Mouse (Mus musculus): Measurements from ENCODE around the gene Ankrd49. TPM values are rescaled to one million over a fixed set of nuclear protein-coding genes. Genes with fewer than 3 reads are reported as not detected.
A peak's percentile ranks its signal among the peaks of the same experiment; 100 is the strongest.

Ankrd49 gene
- 1 to 10 TPM; 6.1 to 6.5 TPM for total RNA-seq (2021)
- long read RNA-seq, experiment 1, partial matches to known transcripts: 0 of 1 reads
- long read RNA-seq, experiment 1, other reads (novel, unspliced or antisense): 0 of 1 reads
- long read RNA-seq, experiment 2, partial matches to known transcripts: 0 of 4 reads
- long read RNA-seq, experiment 2, other reads (novel, unspliced or antisense): 1 of 4 reads

DNA sequence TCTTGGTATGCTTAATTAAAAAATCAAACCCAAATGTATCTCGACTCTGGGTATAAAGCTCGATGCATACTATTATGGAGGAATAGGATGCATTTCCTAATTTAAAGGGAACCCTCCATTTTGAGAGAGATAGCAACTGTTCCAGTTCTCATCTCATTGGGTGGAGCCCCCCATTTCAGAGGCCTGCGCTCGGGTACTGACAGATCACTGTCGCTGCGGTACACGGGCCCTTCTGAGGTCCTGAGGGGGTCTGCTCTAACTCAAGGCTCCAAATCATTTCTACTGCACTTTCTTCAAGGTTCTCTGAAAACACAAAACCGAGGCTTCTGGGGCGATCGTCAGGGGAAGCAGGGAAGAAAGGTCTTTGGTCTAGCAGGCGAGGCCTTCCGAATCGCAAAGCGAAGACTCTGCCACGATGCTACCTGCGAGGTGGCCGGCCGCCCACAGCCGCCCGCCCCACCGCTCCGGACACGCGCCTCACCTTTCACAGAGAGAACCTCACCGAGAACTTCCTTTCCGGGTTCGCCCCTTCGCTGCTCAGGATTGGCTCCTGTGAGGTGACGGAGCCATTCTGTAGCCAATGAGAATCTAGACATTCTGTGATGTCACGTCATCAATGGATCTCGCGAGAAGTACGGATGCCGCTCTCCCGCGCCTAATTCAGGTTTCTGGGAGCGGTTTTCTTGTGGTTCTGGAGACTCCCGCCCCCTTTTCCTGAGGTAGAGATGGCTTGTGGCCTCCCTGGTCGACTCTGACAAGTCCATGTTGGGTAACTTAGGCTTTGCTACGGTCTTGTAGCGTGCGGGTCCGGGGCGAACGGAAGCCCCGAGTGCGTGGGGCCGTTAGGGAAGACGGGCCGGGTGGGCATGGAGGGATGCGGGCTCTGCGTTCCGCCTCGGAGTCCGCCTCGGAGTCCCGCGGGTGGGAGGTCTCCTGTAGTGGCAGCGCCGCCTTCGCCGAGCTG, at the start of gene Ankrd49, which contains the start of gene Mre11a:
TSS of gene Ankrd49 (minus strand) at position 818 of the 964 bp plus-strand sequence.
TSS of gene Mre11a (plus strand) at position 616 of the 964 bp plus-strand sequence.
- intact Hi-C loops (cut with DNase I): loop anchor here (5.0 kb wide), 1 partner anchor 282 kb away; the partner anchor contains the start of genes Cwc15 and Kdm4d
- peak; percentile 84 to 85 for DNase-seq

DNA sequence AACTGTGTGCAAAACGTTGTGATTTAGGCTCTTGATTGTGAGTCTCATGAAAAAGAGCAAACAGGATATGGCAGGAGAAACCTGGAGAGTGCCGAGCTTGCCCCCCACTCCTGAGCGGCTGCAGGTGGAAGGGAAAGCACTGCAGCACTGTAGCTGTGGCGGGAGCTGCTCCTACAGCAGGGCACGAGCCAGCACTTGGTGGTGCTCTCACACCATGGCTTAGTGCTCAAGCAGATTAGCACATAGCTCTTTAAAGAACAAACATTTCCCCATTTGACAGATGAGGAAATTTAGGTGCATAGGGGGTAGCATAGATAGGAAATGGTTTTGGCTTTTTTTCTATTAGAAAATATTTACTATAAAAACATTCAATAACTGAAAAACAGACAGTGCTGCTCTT, 47.4 kb upstream of the Ankrd49 start:
- no peak for DNase-seq
- intact Hi-C loops (cut with DNase I): no loop called here

GRCm38 (mm10) chr9:14827875-14828274, 43.2 kb upstream of the Ankrd49 start:
- intact Hi-C loops (cut with DNase I): no loop called here
- no peak for DNase-seq

- DNase-seq: no peak
- intact Hi-C loops (cut with DNase I): no loop called here
Measured at GRCm38 (mm10) chr9:14824840-14825239, 40.2 kb upstream of the Ankrd49 start.

- no peak for DNase-seq
- intact Hi-C loops (cut with DNase I): no loop called here
Measured at GRCm38 (mm10) chr9:14821396-14821795, 36.7 kb upstream of the Ankrd49 start.

DNA sequence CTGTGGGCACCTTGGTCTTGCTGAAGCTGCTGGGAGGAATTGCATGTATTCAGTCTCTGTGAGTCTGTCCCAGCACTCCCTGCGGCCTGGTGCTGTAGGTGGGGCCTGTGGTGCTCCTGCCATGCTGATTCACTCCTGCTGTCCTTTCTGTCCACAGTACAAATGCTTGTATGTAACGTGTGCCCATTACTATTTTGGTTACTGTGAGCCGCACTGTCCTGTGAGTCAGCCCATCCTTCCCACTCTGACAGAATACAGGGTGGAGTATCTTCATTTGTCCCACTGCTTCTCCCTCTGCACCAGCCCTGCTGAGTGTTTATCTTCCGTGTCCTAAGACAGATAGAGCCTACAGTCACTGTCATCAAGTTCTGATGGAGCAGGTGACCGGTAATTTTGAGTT, 25.5 kb upstream of the Ankrd49 start:
- no peak for DNase-seq
- intact Hi-C loops (cut with DNase I): no loop called here

DNA sequence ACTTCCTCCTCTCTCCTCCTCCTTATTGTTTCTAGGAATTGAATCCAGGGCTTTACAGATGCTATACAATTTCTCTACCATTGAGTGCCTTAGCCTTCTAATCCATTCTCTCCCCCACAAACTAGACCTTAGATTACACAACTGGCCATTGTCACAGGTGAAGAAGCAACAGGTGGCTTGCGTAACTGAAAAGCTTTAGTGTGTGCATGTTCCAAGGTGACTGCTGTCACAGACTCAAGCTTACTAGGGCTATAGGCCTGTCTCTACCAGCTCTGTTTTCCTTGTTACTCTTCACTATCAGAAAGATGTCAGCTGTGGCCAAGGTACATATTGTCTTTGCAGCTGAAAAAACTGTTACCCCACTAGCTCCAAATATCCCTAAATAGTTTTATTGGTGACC, 22.1 kb upstream of the Ankrd49 start:
- DNase-seq: no peak
- intact Hi-C loops (cut with DNase I): no loop called here

GRCm38 (mm10) chr9:14805714-14806113, 21.1 kb upstream of the Ankrd49 start:
- intact Hi-C loops (cut with DNase I): no loop called here
- no peak for DNase-seq

DNA sequence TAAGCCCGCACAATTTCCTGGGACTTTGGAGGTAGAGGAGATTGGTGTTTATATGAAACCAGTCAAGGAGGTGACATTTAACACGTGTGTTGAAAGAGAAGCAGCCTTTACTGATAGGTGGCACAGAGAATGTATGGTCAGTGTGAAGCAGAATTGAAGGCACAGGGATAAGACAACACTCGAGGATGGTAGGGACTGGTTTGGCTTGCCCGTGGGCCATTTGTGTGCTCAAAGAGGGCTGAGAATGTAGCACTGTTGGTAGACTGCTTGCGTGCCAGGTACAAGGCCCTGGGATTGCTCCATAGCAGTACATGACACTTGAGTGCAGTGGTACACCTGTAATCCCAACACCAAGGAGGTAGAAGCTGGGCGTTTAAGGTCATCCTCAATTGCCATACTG, 2.7 kb upstream of the Ankrd49 start:
- intact Hi-C loops (cut with DNase I): loop anchor here (5.0 kb wide), 1 partner anchor 285 kb away; the partner anchor contains the start of genes Cwc15 and Kdm4d

GRCm38 (mm10) chr9:14778341-14778740, 6.3 kb downstream of the Ankrd49 start:
- intact Hi-C loops (cut with DNase I): loop anchor here (10.0 kb wide), 1 partner anchor 236 kb away; no protein-coding TSS in a partner anchor
- no peak for DNase-seq

More for the DNA sequence above, 2.7 kb upstream of the Ankrd49 start:
- no peak for DNase-seq

- intact Hi-C loops (cut with DNase I): loop anchor here (10.0 kb wide), 1 partner anchor 241 kb away; no protein-coding TSS in a partner anchor
Measured at GRCm38 (mm10) chr9:14773813-14774212, 10.8 kb downstream of the Ankrd49 start.

GRCm38 (mm10) chr9:14772074-14772473, 12.6 kb downstream of the Ankrd49 start:
- no peak for DNase-seq
- intact Hi-C loops (cut with DNase I): loop anchor here (10.0 kb wide), 1 partner anchor 243 kb away; no protein-coding TSS in a partner anchor

More at GRCm38 (mm10) chr9:14773813-14774212, 10.8 kb downstream of the Ankrd49 start:
- DNase-seq: no peak

DNA sequence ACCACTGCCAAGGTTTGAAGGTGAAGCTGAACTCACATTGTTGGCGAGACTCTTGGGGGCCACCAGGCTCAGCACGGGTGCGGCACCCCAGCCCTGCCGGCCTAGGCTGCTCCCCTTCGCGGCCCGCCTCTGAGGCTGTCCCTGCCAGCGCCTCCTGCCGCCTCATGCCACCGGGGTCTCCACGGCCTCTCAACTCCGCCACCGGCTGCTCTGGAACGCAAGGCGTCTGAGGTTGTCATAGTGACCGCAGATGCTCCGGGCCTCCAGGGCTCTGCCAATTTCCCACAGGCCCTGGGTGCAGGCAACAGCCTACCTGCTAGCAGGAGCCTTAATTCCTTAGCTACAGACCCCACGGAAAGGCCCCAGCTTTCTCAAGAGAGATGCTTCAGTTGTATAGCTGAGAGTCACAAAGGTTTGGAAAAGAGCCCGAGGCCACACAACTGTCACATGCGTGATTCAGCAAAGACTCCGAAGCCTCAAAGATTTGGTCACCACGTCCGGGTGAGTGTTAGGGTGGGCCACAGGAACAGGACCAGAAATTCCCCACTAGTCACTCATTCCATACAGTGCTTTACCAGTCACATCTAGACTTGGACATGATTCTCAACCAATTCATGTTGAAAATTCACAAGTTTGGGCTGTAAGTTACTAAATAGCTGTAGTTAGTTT, 13.7 kb downstream of the Ankrd49 start, which contains the start of gene 1700012B09Rik:
TSS of gene 1700012B09Rik (minus strand) at position 228 of the 669 bp plus-strand sequence.
- no peak for DNase-seq
- intact Hi-C loops (cut with DNase I): loop anchor here (10.0 kb wide), 1 partner anchor 244 kb away; no protein-coding TSS in a partner anchor

DNA sequence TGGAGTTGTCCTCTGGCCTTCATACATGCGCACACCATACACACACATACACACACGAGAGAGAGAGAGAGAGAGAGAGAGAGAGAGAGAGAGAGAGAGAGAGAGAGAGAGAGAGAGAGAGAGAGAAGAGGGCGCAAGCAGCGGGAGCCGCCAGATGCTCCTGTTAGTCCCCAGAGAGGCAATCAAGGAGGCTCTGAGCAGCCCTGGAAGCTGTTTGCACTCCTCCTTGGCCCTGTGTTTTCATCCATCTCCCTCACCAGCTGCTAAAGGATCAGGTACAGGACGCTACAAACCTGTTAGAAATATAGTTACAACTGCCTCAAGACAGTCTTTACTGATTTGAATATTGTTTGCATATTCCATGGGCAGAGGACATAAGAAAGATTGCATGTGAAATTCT, 14.8 kb downstream of the Ankrd49 start:
- intact Hi-C loops (cut with DNase I): loop anchor here (5.0 to 10.0 kb wide), 2 partner anchors 245 to 258 kb away; no protein-coding TSS in a partner anchor
- DNase-seq: no peak

DNA sequence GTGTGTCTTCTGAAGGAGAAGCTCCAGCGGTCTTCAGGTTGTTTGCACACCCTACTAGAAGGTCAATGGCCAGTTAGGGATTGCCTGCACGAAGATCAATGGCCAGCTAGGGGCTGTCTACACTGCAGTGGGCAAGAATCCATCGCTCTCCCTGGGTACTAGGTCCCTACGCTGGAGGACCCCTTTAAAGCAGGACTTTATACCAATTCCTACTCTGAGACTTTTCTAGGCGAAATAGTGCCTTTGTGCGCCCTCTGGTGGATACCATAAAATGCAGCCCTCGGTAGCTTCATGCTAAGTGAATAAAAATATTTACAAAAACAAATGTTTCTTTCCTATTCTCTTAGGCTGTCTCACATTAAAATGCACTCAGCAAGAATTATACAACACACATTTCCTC, 19.9 kb downstream of the Ankrd49 start:
- intact Hi-C loops (cut with DNase I): loop anchor here (5.0 kb wide), 1 partner anchor 252 kb away; no protein-coding TSS in a partner anchor
- no peak for DNase-seq

- intact Hi-C loops (cut with DNase I): no loop called here
- DNase-seq: no peak
Measured at GRCm38 (mm10) chr9:14759261-14759660, 25.4 kb downstream of the Ankrd49 start.

- intact Hi-C loops (cut with DNase I): no loop called here
- no peak for DNase-seq
Measured at GRCm38 (mm10) chr9:14758590-14758989, 26.1 kb downstream of the Ankrd49 start.

DNA sequence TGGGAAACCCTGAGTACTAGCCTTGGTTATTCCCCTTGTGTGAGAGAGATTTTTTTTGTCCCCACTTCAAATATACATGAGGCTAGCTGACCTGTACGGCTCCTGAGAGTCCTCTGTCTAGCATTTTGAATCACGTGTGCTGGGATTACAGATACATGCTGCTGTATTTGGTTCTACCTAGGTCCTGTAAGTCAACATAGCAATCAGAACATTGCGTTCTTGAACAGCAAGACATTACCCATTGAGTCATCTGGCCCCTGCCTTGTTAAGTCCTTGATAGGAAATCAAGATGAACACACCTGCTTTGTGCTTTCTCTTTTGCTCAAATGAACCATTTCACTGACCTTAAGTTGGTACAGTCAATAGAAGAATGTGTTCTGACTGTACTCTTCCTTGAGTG, 30.2 kb downstream of the Ankrd49 start:
- intact Hi-C loops (cut with DNase I): no loop called here
- no peak for DNase-seq

GRCm38 (mm10) chr9:14753947-14754346, 30.7 kb downstream of the Ankrd49 start:
- DNase-seq: no peak
- intact Hi-C loops (cut with DNase I): no loop called here

GRCm38 (mm10) chr9:14752001-14752522, 32.6 kb downstream of the Ankrd49 start, which contains the start of gene Fut4:
Gene Fut4, minus strand, starts transcription at chr9:14752393.
- intact Hi-C loops (cut with DNase I): no loop called here

More at GRCm38 (mm10) chr9:14752001-14752522, 32.6 kb downstream of the Ankrd49 start, which contains the start of gene Fut4:
- peak; percentile 34 to 55 for DNase-seq

Data from gastrocnemius, postnatal 36 days (tissue).